Mouse (Mus musculus): Measurements from ENCODE around the gene Tardbp.
A peak's percentile ranks its signal among the peaks of the same experiment; 100 is the strongest.

GRCm38 (mm10) chr4:148649309-148649708, 22.5 kb upstream of the Tardbp start:
- TF ChIP-seq CTCF (IDR thresholded peaks at IDR 0.05; ENCODE audit: low read depth) (peak; percentile 62), EP300 (IDR thresholded peaks at IDR 0.05; ENCODE audit: low read depth) (no peak)
